Mouse (Mus musculus): Measurements from ENCODE around the gene Gm20388. TPM values are rescaled to one million over a fixed set of nuclear protein-coding genes. Genes with fewer than 3 reads are reported as not detected.
A peak's percentile ranks its signal among the peaks of the same experiment; 100 is the strongest.

Gm20388 gene
- polyA plus RNA-seq, 1 experiment from 2014 or later = not detected

- ATAC-seq (ENCODE audit: insufficient number of reproducible peaks, insufficient read depth, low FRiP score, low read depth) = no peak
- H3K4me2 ChIP-seq (ENCODE audit: low read length) = no peak overlapping the region
These were observed 3434.5 kb downstream of the Gm20388 start for GRCm38 (mm10) chr8:123345135-123345534.

GRCm38 (mm10) chr8:123345856-123346255 is 3435.2 kb downstream of the Gm20388 start:
- Histone ChIP-seq H3K27me3 (ENCODE audit: control insufficient read depth, insufficient read depth, low read length) (no peaks in the 10 kb centered on the region), H3K4me1 (ENCODE audit: control insufficient read depth in 2 of 2, insufficient read depth in 2 of 2, low read length in 2 of 2) (peaks cover 22 to 23% of the 10 kb centered on the region in 2 experiments), H3K36me3 (ENCODE audit: control insufficient read depth, insufficient read depth, low read length) (no peaks in the 10 kb centered on the region), H3K27ac (replicated peaks in 1 of 2; ENCODE audit: control insufficient read depth in 1 of 2, insufficient read depth in 1 of 2, low read depth in 2 of 2, low read length in 2 of 2) (no peak overlapping the region), H3K4me2 (ENCODE audit: low read length) (no peak overlapping the region), H3K4me3 (ENCODE audit: control insufficient read depth in 1 of 2, insufficient read depth in 1 of 2, low read depth in 1 of 2, low read length in 2 of 2) (no peak overlapping the region), H3K9me3 (ENCODE audit: control insufficient read depth, low read length) (no peaks in the 10 kb centered on the region), H3K9ac (ENCODE audit: low read length) (no peak overlapping the region)
- no peak for ATAC-seq (ENCODE audit: insufficient number of reproducible peaks, insufficient read depth, low FRiP score, low read depth)
- WGBS = 85% methylated on average over 6 of the region's 6 CpGs

More at GRCm38 (mm10) chr8:123345135-123345534, 3434.5 kb downstream of the Gm20388 start:
- Histone ChIP-seq H3K9ac (ENCODE audit: low read length) (no peak overlapping the region), H3K9me3 (ENCODE audit: control insufficient read depth, low read length) (peaks cover under 1% of the 10 kb centered on the region; the same call in 1 of the 2 replicates), H3K27me3 (ENCODE audit: control insufficient read depth, insufficient read depth, low read length) (no peaks in the 10 kb centered on the region), H3K36me3 (ENCODE audit: control insufficient read depth, insufficient read depth, low read length) (no peaks in the 10 kb centered on the region), H3K4me3 (ENCODE audit: control insufficient read depth in 1 of 2, insufficient read depth in 1 of 2, low read depth in 1 of 2, low read length in 2 of 2) (no peak overlapping the region), H3K27ac (replicated peaks in 1 of 2; ENCODE audit: control insufficient read depth in 1 of 2, insufficient read depth in 1 of 2, low read depth in 2 of 2, low read length in 2 of 2) (no peak overlapping the region), H3K4me1 (ENCODE audit: control insufficient read depth in 2 of 2, insufficient read depth in 2 of 2, low read length in 2 of 2) (peaks cover 22 to 23% of the 10 kb centered on the region in 2 experiments)
- WGBS = 74% methylated on average over 8 of the region's 8 CpGs

- Histone ChIP-seq H3K36me3 (ENCODE audit: control insufficient read depth, insufficient read depth, low read length) (no peaks in the 10 kb centered on the region), H3K27me3 (ENCODE audit: control insufficient read depth, insufficient read depth, low read length) (no peaks in the 10 kb centered on the region), H3K27ac (replicated peaks in 1 of 2; ENCODE audit: control insufficient read depth in 1 of 2, insufficient read depth in 1 of 2, low read depth in 2 of 2, low read length in 2 of 2) (no peak overlapping the region), H3K4me3 (ENCODE audit: control insufficient read depth in 1 of 2, insufficient read depth in 1 of 2, low read depth in 1 of 2, low read length in 2 of 2) (no peak overlapping the region), H3K4me1 (ENCODE audit: control insufficient read depth in 2 of 2, insufficient read depth in 2 of 2, low read length in 2 of 2) (peaks cover 21 to 22% of the 10 kb centered on the region in 2 experiments), H3K4me2 (ENCODE audit: low read length) (no peak overlapping the region), H3K9ac (ENCODE audit: low read length) (no peak overlapping the region), H3K9me3 (ENCODE audit: control insufficient read depth, low read length) (no peaks in the 10 kb centered on the region)
- WGBS = 72% methylated on average over 2 of the region's 2 CpGs
- ATAC-seq (ENCODE audit: insufficient number of reproducible peaks, insufficient read depth, low FRiP score, low read depth) = no peak
These were observed 3436.7 kb downstream of the Gm20388 start for GRCm38 (mm10) chr8:123347293-123347692.

GRCm38 (mm10) chr8:123348237-123348843 is 3437.7 kb downstream of the Gm20388 start:
- no peak overlapping the region for H3K9ac ChIP-seq (ENCODE audit: low read length)
- peak; percentile 35; the same call in 1 of the 2 replicates for ATAC-seq (ENCODE audit: insufficient number of reproducible peaks, insufficient read depth, low FRiP score, low read depth)
- H3K27me3 ChIP-seq (ENCODE audit: control insufficient read depth, insufficient read depth, low read length) = peaks cover 8% of the 10 kb centered on the region; the same call in 1 of the 2 replicates
- no peak overlapping the region for H3K4me3 ChIP-seq (ENCODE audit: control insufficient read depth in 1 of 2, insufficient read depth in 1 of 2, low read depth in 1 of 2, low read length in 2 of 2)
- WGBS = 15% methylated on average over 9 of the region's 9 CpGs
- H3K27ac ChIP-seq (replicated peaks in 1 of 2; ENCODE audit: control insufficient read depth in 1 of 2, insufficient read depth in 1 of 2, low read depth in 2 of 2, low read length in 2 of 2) = peak overlapping the region; percentile 5 to 14; a peak in 1 of 4 replicates
- no peak overlapping the region for H3K4me2 ChIP-seq (ENCODE audit: low read length)
- no peaks in the 10 kb centered on the region for H3K36me3 ChIP-seq (ENCODE audit: control insufficient read depth, insufficient read depth, low read length)
- peaks cover 19 to 20% of the 10 kb centered on the region in 2 experiments for H3K4me1 ChIP-seq (ENCODE audit: control insufficient read depth in 2 of 2, insufficient read depth in 2 of 2, low read length in 2 of 2)
- no peaks in the 10 kb centered on the region for H3K9me3 ChIP-seq (ENCODE audit: control insufficient read depth, low read length)

- Histone ChIP-seq H3K27ac (replicated peaks in 1 of 2; ENCODE audit: control insufficient read depth in 1 of 2, insufficient read depth in 1 of 2, low read depth in 2 of 2, low read length in 2 of 2) (no peak overlapping the region), H3K4me2 (ENCODE audit: low read length) (no peak overlapping the region), H3K4me1 (ENCODE audit: control insufficient read depth in 2 of 2, insufficient read depth in 2 of 2, low read length in 2 of 2) (peaks cover 14 to 15% of the 10 kb centered on the region in 2 experiments), H3K9ac (ENCODE audit: low read length) (no peak overlapping the region), H3K36me3 (ENCODE audit: control insufficient read depth, insufficient read depth, low read length) (no peaks in the 10 kb centered on the region), H3K27me3 (ENCODE audit: control insufficient read depth, insufficient read depth, low read length) (peaks cover 14% of the 10 kb centered on the region), H3K4me3 (ENCODE audit: control insufficient read depth in 1 of 2, insufficient read depth in 1 of 2, low read depth in 1 of 2, low read length in 2 of 2) (no peak overlapping the region), H3K9me3 (ENCODE audit: control insufficient read depth, low read length) (no peaks in the 10 kb centered on the region)
- 71% methylated on average over 4 of the region's 4 CpGs for WGBS
- no peak for ATAC-seq (ENCODE audit: insufficient number of reproducible peaks, insufficient read depth, low FRiP score, low read depth)
These were observed 3438.4 kb downstream of the Gm20388 start for GRCm38 (mm10) chr8:123349073-123349472.

GRCm38 (mm10) chr8:123352118-123352517 is 3441.5 kb downstream of the Gm20388 start:
- H3K9me3 ChIP-seq (ENCODE audit: control insufficient read depth, low read length) = no peaks in the 10 kb centered on the region
- no peak overlapping the region for H3K9ac ChIP-seq (ENCODE audit: low read length)
- peaks cover 21% of the 10 kb centered on the region for H3K27me3 ChIP-seq (ENCODE audit: control insufficient read depth, insufficient read depth, low read length)
- 73% methylated on average over 12 of the region's 12 CpGs for WGBS
- no peak overlapping the region for H3K4me3 ChIP-seq (ENCODE audit: control insufficient read depth in 1 of 2, insufficient read depth in 1 of 2, low read depth in 1 of 2, low read length in 2 of 2)
- no peak overlapping the region for H3K4me2 ChIP-seq (ENCODE audit: low read length)
- no peaks in the 10 kb centered on the region for H3K36me3 ChIP-seq (ENCODE audit: control insufficient read depth, insufficient read depth, low read length)
- ATAC-seq (ENCODE audit: insufficient number of reproducible peaks, insufficient read depth, low FRiP score, low read depth) = no peak
- H3K27ac ChIP-seq (replicated peaks in 1 of 2; ENCODE audit: control insufficient read depth in 1 of 2, insufficient read depth in 1 of 2, low read depth in 2 of 2, low read length in 2 of 2) = no peak overlapping the region
- peaks cover 14 to 15% of the 10 kb centered on the region in 2 experiments for H3K4me1 ChIP-seq (ENCODE audit: control insufficient read depth in 2 of 2, insufficient read depth in 2 of 2, low read length in 2 of 2)

GRCm38 (mm10) chr8:123352786-123353185 is 3442.1 kb downstream of the Gm20388 start:
- 52% methylated on average over 13 of the region's 13 CpGs for WGBS
- no peak for ATAC-seq (ENCODE audit: insufficient number of reproducible peaks, insufficient read depth, low FRiP score, low read depth)
- Histone ChIP-seq H3K4me1 (ENCODE audit: control insufficient read depth in 2 of 2, insufficient read depth in 2 of 2, low read length in 2 of 2) (peaks cover 13 to 14% of the 10 kb centered on the region in 2 experiments), H3K9ac (ENCODE audit: low read length) (no peak overlapping the region), H3K4me2 (ENCODE audit: low read length) (no peak overlapping the region), H3K27ac (replicated peaks in 1 of 2; ENCODE audit: control insufficient read depth in 1 of 2, insufficient read depth in 1 of 2, low read depth in 2 of 2, low read length in 2 of 2) (no peak overlapping the region), H3K9me3 (ENCODE audit: control insufficient read depth, low read length) (no peaks in the 10 kb centered on the region), H3K36me3 (ENCODE audit: control insufficient read depth, insufficient read depth, low read length) (no peaks in the 10 kb centered on the region), H3K27me3 (ENCODE audit: control insufficient read depth, insufficient read depth, low read length) (peaks cover 21% of the 10 kb centered on the region), H3K4me3 (ENCODE audit: control insufficient read depth in 1 of 2, insufficient read depth in 1 of 2, low read depth in 1 of 2, low read length in 2 of 2) (no peak overlapping the region)

GRCm38 (mm10) chr8:123353216-123353615 is 3442.6 kb downstream of the Gm20388 start:
- H3K4me1 ChIP-seq (ENCODE audit: control insufficient read depth in 2 of 2, insufficient read depth in 2 of 2, low read length in 2 of 2) = peaks cover 8 to 10% of the 10 kb centered on the region in 2 experiments
- H3K9me3 ChIP-seq (ENCODE audit: control insufficient read depth, low read length) = no peaks in the 10 kb centered on the region
- no peak overlapping the region for H3K27ac ChIP-seq (replicated peaks in 1 of 2; ENCODE audit: control insufficient read depth in 1 of 2, insufficient read depth in 1 of 2, low read depth in 2 of 2, low read length in 2 of 2)
- peaks cover 21% of the 10 kb centered on the region for H3K27me3 ChIP-seq (ENCODE audit: control insufficient read depth, insufficient read depth, low read length)
- no peak overlapping the region for H3K4me2 ChIP-seq (ENCODE audit: low read length)
- H3K9ac ChIP-seq (ENCODE audit: low read length) = no peak overlapping the region
- WGBS = 49% methylated on average over 11 of the region's 11 CpGs
- no peak overlapping the region for H3K4me3 ChIP-seq (ENCODE audit: control insufficient read depth in 1 of 2, insufficient read depth in 1 of 2, low read depth in 1 of 2, low read length in 2 of 2)
- no peak for ATAC-seq (ENCODE audit: insufficient number of reproducible peaks, insufficient read depth, low FRiP score, low read depth)
- H3K36me3 ChIP-seq (ENCODE audit: control insufficient read depth, insufficient read depth, low read length) = no peaks in the 10 kb centered on the region

Measured in heart, embryonic 14.5 days (tissue).